Mouse (Mus musculus) spleen, adult 2 months (tissue): Measurements from ENCODE around the gene Chn2. TPM values are rescaled to one million over a fixed set of nuclear protein-coding genes. Genes with fewer than 3 reads are reported as not detected.

Experiments used
- DNase-seq, 2 experiments: peaks; one replicate each; pipeline versions ENCODE4 v3.0.0 to v3.0.0-alpha.2; 2012 to 2021; ENCODE audit warnings: low spot score in 2 of 2, low read depth in 1 of 2
- H3K27ac ChIP-seq: fragments of 200-500 bp; 2 replicates; pipeline ENCODE4 v1.5.1; 2012; ENCODE audit warnings: low read length, inconsistent platforms; ENCODE audit not compliant: insufficient read depth
- H3K27me3 ChIP-seq: fragments of 200-500 bp; 2 replicates; pipeline ENCODE4 v1.6.1; 2012; ENCODE audit warnings: mild to moderate bottlenecking, moderate library complexity, low read length, inconsistent platforms; ENCODE audit not compliant: control insufficient read depth, insufficient read depth
- H3K36me3 ChIP-seq: fragments of 200-500 bp; 2 replicates; pipeline ENCODE4 v1.6.1; 2012; ENCODE audit warnings: mild to moderate bottlenecking, low read length, inconsistent platforms; ENCODE audit not compliant: control insufficient read depth, insufficient read depth
- H3K4me1 ChIP-seq: fragments of 200-500 bp; 2 replicates; pipeline ENCODE4 v1.6.1; 2011; ENCODE audit warnings: inconsistent platforms; ENCODE audit not compliant: control insufficient read depth, insufficient read depth, insufficient read length
- H3K4me3 ChIP-seq: fragments of 200-500 bp; 2 replicates; pipeline ENCODE4 v1.5.1; 2011; ENCODE audit warnings: mild to moderate bottlenecking, inconsistent platforms; ENCODE audit not compliant: insufficient read depth, insufficient read length; ENCODE audit errors: extremely low read depth
- CTCF ChIP-seq: fragments of 200-500 bp; IDR thresholded peaks from 2 replicates; pipeline ENCODE4 v1.5.1; 2011; ENCODE audit warnings: mild to moderate bottlenecking, inconsistent platforms; ENCODE audit not compliant: insufficient read depth, insufficient read length, insufficient replicate concordance; ENCODE audit errors: extremely low read depth
- POLR2A ChIP-seq: fragments of 200-500 bp; IDR thresholded peaks from 2 replicates; pipeline ENCODE4 v1.6.1; 2011; ENCODE audit warnings: low read depth, low read length, inconsistent platforms
- WGBS: fragments of 180-500 bp; shearing (Covaris S2); methylation state at CpG from one replicate; pipeline ENCODE4 v1.1.7; 2018; 5-methylcytosine and 5-hydroxymethylcytosine counted together
- polyA plus RNA-seq: library from polyadenylated mRNA; depleted of rRNA; stranded (reverse); fragments of >200 nt; gene quantifications from 2 replicates; pipeline ENCODE4 v1.2.3, GENCODE M21; 2012; rRNA removed

Gene Chn2
- 8.4 and 11.8 TPM in 2 replicates for polyA plus RNA-seq

DNA sequence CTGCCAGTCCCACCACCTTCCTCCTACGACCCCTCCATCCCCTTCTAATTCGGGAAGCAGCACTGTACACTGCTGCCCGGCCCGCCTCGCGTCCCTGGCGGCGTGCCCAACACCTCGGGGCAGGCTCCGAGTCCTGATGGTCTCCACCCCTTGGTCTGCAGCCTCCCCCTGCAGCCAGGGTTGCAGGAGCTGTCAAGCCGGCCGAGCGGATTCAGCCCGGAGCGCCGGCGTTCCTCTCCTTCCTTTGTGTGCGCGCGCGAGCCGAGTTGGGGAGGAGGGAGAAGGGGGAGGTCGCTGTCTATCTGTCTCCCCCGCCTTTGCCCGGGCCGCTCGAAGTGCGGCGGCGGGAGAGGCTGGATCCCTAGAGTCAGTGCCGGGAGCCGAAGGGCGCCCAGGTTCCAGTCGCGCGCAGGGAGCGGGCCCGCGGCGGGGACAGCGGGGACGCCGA lies at the start of gene Chn2:
TSS of gene Chn2 (plus strand) at position 198 of the 448 bp plus-strand sequence.
- peak in 1 of 2 experiments; percentile 9 for DNase-seq
- Histone ChIP-seq H3K4me3 (peak within 1 kb of the TSS; percentile 59), H3K36me3 (no peaks in the 10 kb centered on the region), H3K27me3 (peaks cover 10% of the 10 kb centered on the region), H3K4me1 (peaks cover 6% of the 10 kb centered on the region), H3K27ac (peak within 1 kb of the TSS; percentile 76)
- WGBS: under 1% methylated on average over 42 of the region's 43 CpGs
- TF ChIP-seq CTCF: no peak
- no peak for TF ChIP-seq POLR2A

DNA sequence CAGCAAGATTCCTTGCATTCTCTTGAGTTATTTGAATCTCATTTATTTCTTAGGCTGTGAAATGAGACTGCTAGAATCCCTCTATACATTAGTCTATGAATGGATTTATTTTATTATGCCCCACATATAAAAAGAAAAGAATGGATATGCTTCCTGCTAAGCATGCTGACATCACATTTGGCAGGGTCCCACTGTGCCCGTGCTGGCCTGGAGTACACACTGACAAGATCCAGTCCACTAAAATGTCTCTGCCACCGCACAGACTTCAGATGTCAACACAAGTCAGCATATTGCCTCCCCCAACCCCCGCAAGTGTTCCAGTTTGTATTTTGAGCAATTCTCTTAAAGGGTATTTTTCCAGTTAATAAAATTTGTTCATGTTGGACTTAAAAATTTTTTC lies 47.0 kb upstream of the Chn2 start:
- TF ChIP-seq CTCF: no peak

DNA sequence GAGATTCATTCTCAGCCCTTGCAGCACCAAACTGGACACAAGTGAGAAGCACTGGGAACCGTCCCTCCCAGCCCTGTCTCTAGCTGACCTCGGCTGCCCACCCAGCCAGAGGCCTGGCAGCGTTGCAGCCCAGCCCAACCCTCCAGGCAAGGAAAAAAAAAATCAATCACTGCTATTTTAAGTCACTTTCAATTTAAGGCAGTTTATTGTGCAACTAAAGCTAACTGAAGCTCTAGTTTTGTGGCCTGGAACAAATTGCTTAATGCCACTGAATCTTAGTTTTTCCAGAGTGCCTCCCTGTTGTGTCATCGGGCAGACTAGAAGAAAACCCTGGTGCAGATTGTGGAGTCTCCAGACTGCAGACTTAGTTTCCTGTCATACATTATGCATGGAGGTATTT lies 43.8 kb upstream of the Chn2 start:
- H3K4me3 ChIP-seq: no peak overlapping the region
- H3K27ac ChIP-seq: no peak overlapping the region
- no peaks in the 10 kb centered on the region for H3K4me1 ChIP-seq
- DNase-seq: no peak
- 64% methylated on average over 4 of the region's 4 CpGs for WGBS
- TF ChIP-seq POLR2A (no peak), CTCF (no peak)
- no peaks in the 10 kb centered on the region for H3K27me3 ChIP-seq
- H3K36me3 ChIP-seq: no peaks in the 10 kb centered on the region

More for the DNA sequence above, 47.0 kb upstream of the Chn2 start:
- Histone ChIP-seq H3K4me3 (no peak overlapping the region), H3K27me3 (no peaks in the 10 kb centered on the region), H3K4me1 (no peaks in the 10 kb centered on the region), H3K27ac (no peak overlapping the region), H3K36me3 (no peaks in the 10 kb centered on the region)
- DNase-seq: no peak
- WGBS: 90% methylated on average over 3 of the region's 3 CpGs

DNA sequence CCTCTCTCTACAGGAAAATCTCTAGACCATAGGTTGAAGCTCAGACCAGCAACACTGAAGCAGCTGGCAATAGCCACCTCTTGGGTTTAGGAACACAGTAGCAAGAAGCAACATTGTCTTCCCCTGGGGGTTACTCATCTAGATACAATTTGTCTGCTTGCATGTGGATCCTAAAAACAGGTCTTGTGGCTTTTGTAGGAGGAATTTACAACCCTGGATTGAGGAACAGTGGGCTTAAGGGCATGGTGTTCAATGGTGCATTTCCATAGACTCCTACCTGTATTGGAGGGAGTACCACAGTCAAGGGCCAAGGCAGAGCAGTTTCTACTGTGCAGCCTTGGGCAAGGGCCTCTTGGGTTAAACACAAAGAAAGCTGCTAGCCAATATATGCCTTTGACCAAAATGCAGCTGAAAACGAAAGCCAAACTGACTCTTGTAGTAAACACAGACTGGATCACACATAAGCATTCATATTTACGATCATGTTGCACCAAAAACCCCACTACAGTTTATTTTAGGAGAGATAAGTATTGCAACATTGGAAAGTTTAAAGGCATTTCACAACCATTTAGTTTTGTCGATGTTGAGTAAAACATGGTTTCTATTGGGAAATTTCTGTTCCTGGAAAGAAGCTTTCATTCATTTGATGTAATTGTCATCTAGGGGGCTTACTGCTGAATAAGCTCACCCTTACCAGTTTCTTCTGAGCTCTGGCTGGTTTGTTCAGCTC lies 43.0 kb upstream of the Chn2 start:
- no peak overlapping the region for H3K27ac ChIP-seq
- TF ChIP-seq CTCF: no peak
- TF ChIP-seq POLR2A: no peak
- H3K27me3 ChIP-seq: no peaks in the 10 kb centered on the region
- no peaks in the 10 kb centered on the region for H3K4me1 ChIP-seq
- whole genome bisulfite sequencing: 76% methylated on average over 3 of the region's 3 CpGs
- no peak overlapping the region for H3K4me3 ChIP-seq
- no peak for DNase-seq
- H3K36me3 ChIP-seq: no peaks in the 10 kb centered on the region

DNA sequence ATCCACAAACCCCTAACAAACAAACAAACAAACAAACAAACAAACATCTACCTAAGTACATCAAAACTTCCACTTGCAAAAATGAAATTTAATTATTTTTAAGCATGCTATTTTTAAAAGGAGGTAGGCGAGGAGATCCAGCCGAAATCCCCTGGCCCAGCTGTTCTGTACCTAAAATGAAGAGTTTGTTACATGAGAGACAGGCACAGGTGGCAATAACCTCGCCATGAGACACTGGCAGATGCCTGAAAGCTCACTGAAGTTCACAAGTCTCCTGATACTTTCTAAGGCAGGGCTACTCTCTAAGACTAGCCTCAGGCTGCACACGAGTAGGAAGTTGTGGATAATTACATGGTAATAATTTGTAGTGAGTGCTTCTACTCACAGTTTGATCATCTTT lies 34.1 kb upstream of the Chn2 start:
- no peak overlapping the region for H3K27ac ChIP-seq
- no peaks in the 10 kb centered on the region for H3K27me3 ChIP-seq
- TF ChIP-seq POLR2A: no peak
- TF ChIP-seq CTCF: no peak
- 78% methylated on average over 4 of the region's 4 CpGs for WGBS
- DNase-seq: no peak
- H3K4me3 ChIP-seq: no peak overlapping the region
- no peaks in the 10 kb centered on the region for H3K36me3 ChIP-seq
- no peaks in the 10 kb centered on the region for H3K4me1 ChIP-seq

DNA sequence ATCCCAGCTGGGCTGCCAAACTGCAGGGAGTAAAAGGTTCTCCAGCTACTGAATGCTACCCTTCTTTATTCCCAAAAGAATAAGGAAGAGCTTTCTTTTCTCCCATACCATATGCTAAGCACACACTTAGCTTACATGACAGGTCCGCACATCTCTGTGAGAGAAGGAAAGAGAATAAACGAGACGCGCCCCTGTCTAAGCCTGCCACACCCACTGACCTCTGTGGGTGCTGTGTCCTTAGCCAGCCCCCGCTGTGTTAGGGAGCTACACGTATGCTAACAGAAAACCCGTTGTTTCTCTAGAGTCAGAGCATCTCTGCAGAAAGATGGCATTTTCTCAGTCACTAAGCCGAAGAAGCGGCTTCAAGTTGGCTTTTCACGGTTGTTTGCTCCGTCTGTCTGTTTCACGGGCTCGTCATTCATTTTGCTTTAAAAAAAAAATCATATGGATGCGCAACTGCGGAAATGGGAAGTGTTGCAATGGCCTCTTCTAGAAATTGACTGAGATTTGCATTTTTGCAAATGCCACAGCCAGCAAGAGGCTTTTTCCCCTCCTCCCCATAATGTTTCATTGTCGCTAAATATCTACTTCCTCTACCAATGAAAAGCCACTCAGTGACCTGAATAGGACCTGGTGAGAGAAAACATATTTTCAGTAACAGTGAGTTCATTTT lies 30.8 kb upstream of the Chn2 start:
- no peaks in the 10 kb centered on the region for H3K4me1 ChIP-seq
- no peak for DNase-seq
- H3K27me3 ChIP-seq: no peaks in the 10 kb centered on the region
- no peak for TF ChIP-seq POLR2A
- no peak for TF ChIP-seq CTCF
- H3K27ac ChIP-seq: no peak overlapping the region
- 72% methylated on average over 16 of the region's 16 CpGs for WGBS
- H3K4me3 ChIP-seq: no peak overlapping the region
- no peaks in the 10 kb centered on the region for H3K36me3 ChIP-seq

DNA sequence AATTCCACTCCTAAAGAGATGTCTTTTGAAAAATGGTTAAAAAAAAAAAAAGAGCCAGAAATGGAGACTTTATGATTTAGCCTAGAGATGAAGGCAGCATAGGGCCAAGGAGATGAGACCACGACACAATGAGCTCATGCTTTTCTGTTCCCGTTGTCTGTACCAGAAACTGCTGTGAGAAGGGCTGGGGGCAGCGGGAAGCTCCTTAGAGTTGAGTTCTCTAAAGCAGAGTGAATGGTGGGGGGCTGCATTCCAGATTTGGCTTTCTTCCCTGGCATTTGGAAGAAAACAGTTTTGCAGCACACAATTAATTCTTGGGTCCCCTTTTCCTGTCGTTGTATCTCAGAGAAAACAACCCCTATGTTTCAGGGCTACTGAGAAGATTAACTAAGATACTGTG lies 30.1 kb upstream of the Chn2 start:
- Histone ChIP-seq H3K4me1 (no peaks in the 10 kb centered on the region), H3K27ac (no peak overlapping the region), H3K36me3 (no peaks in the 10 kb centered on the region), H3K4me3 (no peak overlapping the region), H3K27me3 (no peaks in the 10 kb centered on the region)
- DNase-seq: no peak
- no peak for TF ChIP-seq POLR2A
- 75% methylated on average over 4 of the region's 4 CpGs for WGBS
